Mouse (Mus musculus): Measurements from ENCODE around the gene Spag16. TPM values are rescaled to one million over a fixed set of nuclear protein-coding genes. Genes with fewer than 3 reads are reported as not detected.

Spag16 gene
- polyA plus RNA-seq, 1 experiment from 2014 or later: 4.4 TPM

DNA sequence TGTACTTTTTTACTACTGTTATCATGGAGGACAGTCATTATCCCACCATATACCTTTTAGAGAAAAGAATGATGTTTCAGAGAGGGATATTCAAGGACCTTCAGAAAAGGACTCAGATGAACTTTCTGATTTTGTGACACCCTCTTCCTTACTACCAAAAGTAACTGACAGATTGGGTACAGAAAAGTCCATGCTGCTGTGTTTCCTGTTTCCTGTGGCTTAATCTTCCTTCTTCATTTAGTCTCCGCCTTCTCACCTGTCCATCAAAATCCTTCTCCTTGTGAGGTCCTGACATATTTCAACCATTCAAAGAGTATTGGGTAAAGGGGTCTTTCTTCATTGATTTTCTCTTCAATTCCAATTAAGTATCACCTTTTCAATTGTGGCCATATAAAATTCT lies 456.6 kb downstream of the Spag16 start:
- no peaks in the 10 kb centered on the region for H3K36me3 ChIP-seq
- no peak overlapping the region for H3K4me3 ChIP-seq (replicated peaks)
- H3K27ac ChIP-seq (replicated peaks): no peak overlapping the region
- WGBS: 78% methylated on average over 1 of the region's 1 CpGs
- no peaks in the 10 kb centered on the region for H3K9me3 ChIP-seq (replicated peaks)
- H3K4me2 ChIP-seq (replicated peaks): no peak overlapping the region
- H3K4me1 ChIP-seq: no peaks in the 10 kb centered on the region
- no peak overlapping the region for H3K9ac ChIP-seq
- no peaks in the 10 kb centered on the region for H3K27me3 ChIP-seq
- no peak for ATAC-seq (ENCODE audit: insufficient number of reproducible peaks, low FRiP score, low TSS enrichment, low read depth)

DNA sequence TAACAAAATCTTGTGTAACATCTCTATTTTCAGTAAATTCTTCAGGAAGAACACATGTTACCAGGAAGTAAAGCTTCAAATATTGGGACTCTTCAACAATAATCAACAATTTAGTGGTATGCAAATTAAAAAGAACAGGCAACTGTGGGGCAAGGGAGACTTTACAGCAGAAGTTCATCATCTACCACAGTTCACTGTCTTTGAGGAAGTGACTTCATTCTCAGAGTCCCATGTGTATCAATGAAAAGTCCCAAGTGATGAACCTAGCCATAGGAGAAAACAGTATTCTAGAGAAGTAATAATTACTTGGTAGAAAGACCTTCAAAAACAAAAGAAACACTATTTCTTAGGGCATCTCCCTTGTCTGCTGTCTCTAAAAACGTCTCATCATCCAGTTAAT lies 457.4 kb downstream of the Spag16 start:
- no peak for ATAC-seq (ENCODE audit: insufficient number of reproducible peaks, low FRiP score, low TSS enrichment, low read depth)
- Histone ChIP-seq H3K9ac (no peak overlapping the region), H3K4me3 (replicated peaks) (no peak overlapping the region), H3K4me2 (replicated peaks) (no peak overlapping the region), H3K27ac (replicated peaks) (no peak overlapping the region), H3K4me1 (no peaks in the 10 kb centered on the region), H3K36me3 (no peaks in the 10 kb centered on the region), H3K9me3 (replicated peaks) (no peaks in the 10 kb centered on the region), H3K27me3 (no peaks in the 10 kb centered on the region)
- WGBS: 42% methylated on average over 1 of the region's 1 CpGs

DNA sequence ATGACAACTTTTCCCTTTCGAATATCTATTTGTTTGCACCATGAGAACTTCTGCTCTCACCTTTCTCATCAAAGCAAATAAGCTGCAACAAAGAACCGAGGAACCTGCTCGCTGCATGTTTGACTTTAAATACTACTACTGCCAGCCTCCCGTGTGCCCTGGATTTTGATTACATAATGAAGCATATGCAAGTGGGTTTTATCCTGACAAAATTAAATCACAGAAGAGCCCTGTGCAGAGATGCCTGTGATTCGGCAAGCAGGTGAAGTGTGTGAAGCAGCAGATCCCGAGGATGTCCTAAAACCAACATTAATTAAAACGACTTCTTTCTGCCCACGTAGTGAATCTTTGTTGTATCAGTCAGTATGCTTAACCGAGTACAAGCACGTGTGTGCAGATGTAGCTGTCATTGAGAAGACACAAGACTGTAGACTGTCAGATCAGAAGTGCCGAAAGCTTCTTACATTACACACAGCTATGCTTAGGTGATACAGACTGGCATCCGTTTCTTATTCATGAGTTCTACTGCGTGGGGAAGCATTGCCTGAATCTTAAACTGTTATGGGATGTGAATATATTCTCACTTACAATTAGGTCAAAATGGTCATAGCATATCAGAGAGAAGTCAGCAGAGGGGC lies 489.5 kb downstream of the Spag16 start:
- no peak overlapping the region for H3K4me3 ChIP-seq (replicated peaks)
- no peak overlapping the region for H3K27ac ChIP-seq (replicated peaks)
- no peaks in the 10 kb centered on the region for H3K9me3 ChIP-seq (replicated peaks)
- H3K4me2 ChIP-seq (replicated peaks): no peak overlapping the region
- H3K9ac ChIP-seq: no peak overlapping the region
- no peaks in the 10 kb centered on the region for H3K27me3 ChIP-seq
- no peak for ATAC-seq (ENCODE audit: insufficient number of reproducible peaks, low FRiP score, low TSS enrichment, low read depth)
- H3K36me3 ChIP-seq: no peaks in the 10 kb centered on the region
- no peaks in the 10 kb centered on the region for H3K4me1 ChIP-seq
- 77% methylated on average over 13 of the region's 13 CpGs for WGBS

DNA sequence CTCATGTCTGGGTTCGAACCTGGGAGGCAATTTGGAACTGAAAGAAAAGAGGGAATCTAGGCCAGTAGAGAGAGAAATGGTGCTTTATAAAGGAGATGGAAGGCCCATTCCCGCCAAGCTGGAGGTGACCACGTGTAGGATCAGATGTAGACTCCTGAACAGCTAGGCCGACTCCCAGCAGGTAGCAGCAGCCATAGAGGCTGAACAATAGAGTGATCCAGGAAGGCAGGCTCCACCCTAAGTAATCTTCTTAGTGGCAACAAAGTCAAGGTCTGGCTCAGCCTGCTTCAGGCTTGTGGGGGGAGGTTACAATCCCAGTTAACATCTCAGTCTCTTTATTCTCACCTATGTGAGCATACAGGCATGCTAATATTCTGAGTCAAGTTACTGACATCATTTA lies 494.2 kb downstream of the Spag16 start:
- Histone ChIP-seq H3K4me3 (replicated peaks) (no peak overlapping the region), H3K27me3 (no peaks in the 10 kb centered on the region), H3K9ac (no peak overlapping the region), H3K27ac (replicated peaks) (no peak overlapping the region), H3K4me1 (no peaks in the 10 kb centered on the region), H3K9me3 (replicated peaks) (no peaks in the 10 kb centered on the region), H3K4me2 (replicated peaks) (no peak overlapping the region), H3K36me3 (no peaks in the 10 kb centered on the region)
- ATAC-seq (ENCODE audit: insufficient number of reproducible peaks, low FRiP score, low TSS enrichment, low read depth): no peak
- 72% methylated on average over 4 of the region's 4 CpGs for WGBS

DNA sequence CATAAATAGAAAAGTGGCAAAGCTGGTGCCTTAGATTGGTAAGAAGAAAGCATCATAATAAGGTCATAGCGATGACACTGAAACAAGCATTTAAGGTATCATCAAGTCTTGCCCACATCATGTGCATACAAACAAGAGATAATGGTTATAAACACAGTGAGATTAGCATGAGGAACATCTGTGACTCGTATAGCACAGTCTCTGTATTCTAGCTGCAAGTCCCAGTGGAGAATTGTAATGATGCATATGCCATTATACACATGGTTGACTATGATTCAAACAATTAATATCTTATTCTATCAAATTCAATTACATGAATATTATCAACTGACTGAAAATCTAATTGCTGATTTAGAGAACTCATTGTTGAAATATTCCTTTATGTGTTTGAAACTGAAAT lies 519.4 kb downstream of the Spag16 start:
- Histone ChIP-seq H3K4me1 (no peaks in the 10 kb centered on the region), H3K4me3 (replicated peaks) (no peak overlapping the region), H3K4me2 (replicated peaks) (no peak overlapping the region), H3K36me3 (no peaks in the 10 kb centered on the region), H3K9me3 (replicated peaks) (no peaks in the 10 kb centered on the region), H3K27ac (replicated peaks) (no peak overlapping the region), H3K9ac (no peak overlapping the region), H3K27me3 (no peaks in the 10 kb centered on the region)
- WGBS: 74% methylated on average over 2 of the region's 2 CpGs
- ATAC-seq (ENCODE audit: insufficient number of reproducible peaks, low FRiP score, low TSS enrichment, low read depth): no peak

DNA sequence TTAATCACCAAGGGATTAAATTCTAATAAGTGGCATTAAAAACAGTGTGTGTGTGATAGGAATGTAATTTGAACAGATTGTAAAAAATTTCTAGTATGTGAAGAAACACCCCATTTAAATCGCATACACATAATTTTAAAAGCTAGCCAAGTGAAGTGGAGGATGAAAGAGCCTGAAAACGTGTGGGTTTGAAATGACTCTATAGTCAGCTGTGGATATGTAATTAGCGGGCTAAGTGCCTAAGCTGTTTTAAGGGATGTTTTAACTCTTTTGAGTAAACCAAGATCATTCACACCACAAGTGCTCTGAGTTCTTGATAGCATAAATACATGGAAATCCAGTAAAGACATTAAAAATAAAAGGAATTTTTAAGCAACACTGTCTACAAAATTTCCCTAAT lies 524.6 kb downstream of the Spag16 start:
- ATAC-seq (ENCODE audit: insufficient number of reproducible peaks, low FRiP score, low TSS enrichment, low read depth): no peak
- H3K4me3 ChIP-seq (replicated peaks): no peak overlapping the region
- WGBS: 62% methylated on average over 3 of the region's 3 CpGs
- H3K9me3 ChIP-seq (replicated peaks): no peaks in the 10 kb centered on the region
- no peaks in the 10 kb centered on the region for H3K4me1 ChIP-seq
- H3K27ac ChIP-seq (replicated peaks): no peak overlapping the region
- H3K9ac ChIP-seq: no peak overlapping the region
- no peak overlapping the region for H3K4me2 ChIP-seq (replicated peaks)
- H3K27me3 ChIP-seq: no peaks in the 10 kb centered on the region
- no peaks in the 10 kb centered on the region for H3K36me3 ChIP-seq

DNA sequence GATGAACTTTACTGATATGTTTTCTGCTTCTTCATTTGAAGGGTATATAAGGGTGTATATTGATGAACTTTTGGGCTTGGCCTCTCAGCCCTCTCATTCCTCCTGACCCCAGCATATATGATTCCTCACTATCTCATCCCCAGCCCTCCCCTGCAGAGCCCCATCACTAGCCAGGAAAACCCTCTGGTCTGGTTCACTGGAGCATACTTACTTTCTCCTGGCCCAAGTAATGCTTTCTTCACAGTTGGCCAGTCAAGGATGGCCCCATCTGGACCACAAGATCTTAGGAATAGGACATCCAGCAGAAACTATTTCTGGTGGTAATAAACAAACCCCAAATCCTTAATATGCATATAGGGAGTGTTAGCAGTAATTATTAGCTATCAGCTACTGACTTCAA lies 527.2 kb downstream of the Spag16 start:
- Histone ChIP-seq H3K4me3 (replicated peaks) (no peak overlapping the region), H3K36me3 (no peaks in the 10 kb centered on the region), H3K27me3 (no peaks in the 10 kb centered on the region), H3K4me2 (replicated peaks) (no peak overlapping the region), H3K27ac (replicated peaks) (no peak overlapping the region), H3K9ac (no peak overlapping the region), H3K9me3 (replicated peaks) (no peaks in the 10 kb centered on the region), H3K4me1 (no peaks in the 10 kb centered on the region)
- ATAC-seq (ENCODE audit: insufficient number of reproducible peaks, low FRiP score, low TSS enrichment, low read depth): no peak

DNA sequence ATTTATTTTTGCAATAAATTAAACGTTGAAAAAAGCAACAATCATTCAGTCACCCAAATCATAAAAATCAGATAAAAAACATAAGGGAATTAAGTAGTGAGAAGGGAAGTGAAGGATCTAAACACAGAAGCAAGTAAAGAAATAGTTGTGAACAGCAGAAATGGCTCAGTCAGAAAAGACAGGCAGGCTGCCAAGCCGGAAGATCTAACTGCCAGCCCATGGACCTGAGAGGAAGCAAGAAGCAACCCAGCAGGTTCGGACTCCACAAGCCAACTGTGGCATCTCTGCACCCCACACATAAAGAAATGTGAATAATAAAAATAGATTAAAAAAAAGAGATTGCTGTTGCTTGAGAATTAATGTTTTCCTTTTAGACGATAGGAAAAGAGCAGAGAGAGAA lies 545.0 kb downstream of the Spag16 start:
- 75% methylated on average over 4 of the region's 4 CpGs for WGBS
- Histone ChIP-seq H3K4me1 (no peaks in the 10 kb centered on the region), H3K36me3 (no peaks in the 10 kb centered on the region)

DNA sequence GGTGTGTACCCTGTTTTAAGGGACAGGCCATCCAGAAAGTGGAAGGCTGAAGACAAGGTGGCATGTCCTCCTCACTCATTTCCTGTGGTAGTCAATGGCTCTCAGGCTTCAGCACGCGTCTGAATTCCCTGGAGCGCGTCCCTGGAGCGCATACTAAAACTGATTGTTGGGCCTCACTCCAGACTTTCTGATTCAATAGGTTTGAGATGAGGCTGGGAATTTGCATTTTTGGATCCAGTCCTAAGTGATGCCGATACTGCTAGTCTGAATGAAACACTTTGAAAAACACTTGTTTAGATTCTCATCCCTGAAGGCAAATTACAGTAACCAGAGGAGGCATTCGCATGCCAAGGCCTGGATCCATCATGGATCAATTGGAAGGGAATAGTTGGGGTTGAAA lies 553.3 kb downstream of the Spag16 start:
- H3K4me1 ChIP-seq: no peaks in the 10 kb centered on the region
- H3K4me3 ChIP-seq (replicated peaks): no peak overlapping the region
- H3K9me3 ChIP-seq (replicated peaks): no peaks in the 10 kb centered on the region
- no peaks in the 10 kb centered on the region for H3K27me3 ChIP-seq
- H3K36me3 ChIP-seq: no peaks in the 10 kb centered on the region
- no peak overlapping the region for H3K4me2 ChIP-seq (replicated peaks)
- H3K27ac ChIP-seq (replicated peaks): no peak overlapping the region
- ATAC-seq (ENCODE audit: insufficient number of reproducible peaks, low FRiP score, low TSS enrichment, low read depth): no peak
- 67% methylated on average over 7 of the region's 7 CpGs for WGBS
- H3K9ac ChIP-seq: no peak overlapping the region

More for the DNA sequence above, 545.0 kb downstream of the Spag16 start:
- ATAC-seq (ENCODE audit: insufficient number of reproducible peaks, low FRiP score, low TSS enrichment, low read depth): no peak
- Histone ChIP-seq H3K9ac (no peak overlapping the region), H3K27me3 (no peaks in the 10 kb centered on the region), H3K27ac (replicated peaks) (no peak overlapping the region), H3K4me2 (replicated peaks) (no peak overlapping the region), H3K9me3 (replicated peaks) (no peaks in the 10 kb centered on the region), H3K4me3 (replicated peaks) (no peak overlapping the region)

DNA sequence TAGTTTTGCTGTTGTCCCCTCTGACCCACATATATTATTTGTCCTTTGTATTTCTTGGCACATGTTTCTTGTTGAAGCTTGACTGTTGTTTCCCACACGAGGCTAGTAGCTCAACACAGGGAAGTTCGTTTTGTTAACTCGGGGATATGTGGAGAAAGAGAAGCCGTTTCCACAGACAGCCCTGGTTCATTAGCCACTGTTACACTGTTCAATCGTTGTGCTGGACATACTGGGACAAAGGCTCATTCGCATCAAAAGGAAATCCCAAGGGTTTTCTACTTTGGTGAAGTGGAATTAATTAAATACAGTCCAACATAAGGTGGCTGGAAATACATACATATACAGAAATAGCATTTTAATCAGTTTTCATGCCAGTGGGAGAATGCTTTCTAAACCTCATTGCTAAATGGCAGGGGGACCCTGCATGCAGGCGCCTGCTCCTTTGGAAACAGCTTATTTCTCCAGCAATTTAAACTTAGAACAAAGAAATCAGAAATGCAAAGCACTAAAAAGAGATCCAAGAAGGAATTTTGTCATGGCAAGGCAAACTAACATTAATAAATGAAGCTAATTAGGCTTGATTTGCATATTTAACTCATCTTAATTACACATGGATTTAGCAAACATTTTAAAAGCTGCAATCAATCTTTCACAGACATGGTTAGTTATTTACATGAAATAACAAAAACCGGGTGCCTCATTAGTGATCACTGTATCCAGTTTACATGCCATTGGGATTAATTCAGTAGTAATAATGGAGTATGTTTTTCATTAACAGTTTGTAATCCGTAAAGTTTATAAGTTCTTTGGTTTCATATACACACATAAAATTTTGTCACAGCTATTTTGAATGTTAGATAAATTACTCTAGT lies 615.7 kb downstream of the Spag16 start:
- WGBS: 41% methylated on average over 9 of the region's 9 CpGs
- no peaks in the 10 kb centered on the region for H3K9me3 ChIP-seq (replicated peaks)
- H3K27ac ChIP-seq (replicated peaks): no peak overlapping the region
- H3K4me2 ChIP-seq (replicated peaks): no peak overlapping the region
- ATAC-seq (ENCODE audit: insufficient number of reproducible peaks, low FRiP score, low TSS enrichment, low read depth): no peak
- no peak overlapping the region for H3K9ac ChIP-seq
- H3K4me1 ChIP-seq: no peaks in the 10 kb centered on the region
- no peaks in the 10 kb centered on the region for H3K27me3 ChIP-seq
- H3K4me3 ChIP-seq (replicated peaks): no peak overlapping the region
- no peaks in the 10 kb centered on the region for H3K36me3 ChIP-seq

DNA sequence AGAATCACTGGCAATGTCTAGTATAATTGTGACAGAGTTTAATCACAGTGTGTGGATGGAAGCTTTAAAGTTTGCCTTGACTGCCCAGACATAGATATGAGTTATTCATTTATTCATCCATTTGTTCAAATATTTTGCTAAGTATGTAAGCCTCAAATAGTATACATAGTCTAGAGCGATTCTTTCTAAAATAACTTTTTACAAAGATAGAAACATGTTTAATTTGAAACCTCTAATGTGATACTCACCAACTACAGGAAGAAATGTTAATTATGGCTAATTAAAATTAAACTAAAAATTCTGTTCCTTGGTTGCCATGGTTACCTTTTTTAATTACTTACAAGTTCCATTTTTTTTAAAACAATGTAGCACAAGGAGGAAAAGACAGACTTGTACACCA lies 653.1 kb downstream of the Spag16 start:
- Histone ChIP-seq H3K4me2 (replicated peaks) (no peak overlapping the region), H3K4me3 (replicated peaks) (no peak overlapping the region), H3K9ac (no peak overlapping the region), H3K27ac (replicated peaks) (no peak overlapping the region), H3K9me3 (replicated peaks) (no peaks in the 10 kb centered on the region), H3K4me1 (no peaks in the 10 kb centered on the region), H3K36me3 (no peaks in the 10 kb centered on the region), H3K27me3 (no peaks in the 10 kb centered on the region)
- no peak for ATAC-seq (ENCODE audit: insufficient number of reproducible peaks, low FRiP score, low TSS enrichment, low read depth)
- WGBS: 92% methylated on average over 1 of the region's 1 CpGs

DNA sequence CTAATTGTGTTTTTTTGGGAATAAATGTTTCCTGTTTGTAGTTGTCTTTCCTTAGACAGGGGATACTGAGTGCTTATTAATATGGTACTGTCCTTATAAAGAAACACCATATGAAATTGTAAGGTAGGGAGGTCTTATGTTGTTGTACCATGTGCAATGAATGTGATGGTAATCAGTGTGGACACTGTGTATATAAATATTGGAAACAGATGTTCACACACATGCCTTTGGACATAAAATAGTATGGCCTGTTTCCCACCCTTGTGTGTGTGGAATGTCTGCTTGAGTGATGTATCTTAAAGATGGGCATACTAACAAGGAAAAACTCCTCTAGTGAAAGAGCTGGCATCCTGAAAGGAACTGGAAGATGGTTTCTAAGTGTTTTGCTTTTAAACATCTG lies 692.1 kb downstream of the Spag16 start:
- Histone ChIP-seq H3K4me1 (no peaks in the 10 kb centered on the region), H3K4me3 (replicated peaks) (no peak overlapping the region), H3K27me3 (no peaks in the 10 kb centered on the region), H3K4me2 (replicated peaks) (no peak overlapping the region), H3K9ac (no peak overlapping the region), H3K36me3 (no peaks in the 10 kb centered on the region), H3K27ac (replicated peaks) (no peak overlapping the region), H3K9me3 (replicated peaks) (peaks cover 5% of the 10 kb centered on the region; the same call in 1 of the 2 replicates)
- ATAC-seq (ENCODE audit: insufficient number of reproducible peaks, low FRiP score, low TSS enrichment, low read depth): no peak; the same call in 1 of the 2 replicates

All from embryonic facial prominence, embryonic 15.5 days (tissue).